Mouse (Mus musculus): ENCODE results near the gene Npas1. TPM values are rescaled to one million over a fixed set of nuclear protein-coding genes. Genes with fewer than 3 reads are reported as not detected.

The Npas1 gene
- polyA plus RNA-seq (2015; fragmentation: Nextera tagmentation; extraction: Ambion mirVana): 4.2 and 6.4 TPM in 2 replicates

DNA sequence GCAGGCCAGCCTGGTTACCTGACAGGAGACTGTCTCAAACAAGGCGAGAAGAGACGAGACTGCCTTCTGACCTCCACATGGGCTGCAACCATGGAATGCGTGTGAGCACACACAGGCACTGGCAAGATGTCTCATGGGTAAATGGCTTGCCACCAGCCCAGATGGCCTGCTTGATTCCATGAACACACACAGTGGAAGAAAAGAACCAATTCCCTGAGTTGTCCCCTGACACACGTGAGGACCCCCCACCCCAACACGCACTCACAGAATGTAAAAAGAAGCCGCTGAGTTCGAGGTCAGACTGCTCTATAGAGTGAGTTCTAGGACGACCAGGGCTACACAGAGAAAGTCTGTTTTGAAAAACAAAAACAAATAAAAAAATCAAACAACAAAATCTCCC, at the start of gene Npas1:
Npas1 (minus strand) TSS at position 101 of the 400 bp plus-strand sequence.
- peaks cover 47% of the 10 kb centered on the region for H3K27me3 ChIP-seq (ENCODE audit: control insufficient read depth, insufficient read depth, low read depth, low read length)
- H3K4me3 ChIP-seq (ENCODE audit: low read depth, low read length): peak within 1 kb of the TSS; percentile 39
- H3K9ac ChIP-seq (ENCODE audit: low read depth, low read length): peak within 1 kb of the TSS; percentile 44; the same call in 1 of the 2 replicates
- no peaks in the 10 kb centered on the region for H3K9me3 ChIP-seq (replicated peaks; ENCODE audit: control insufficient read depth, low read length, poor library complexity, severe bottlenecking)
- H3K36me3 ChIP-seq (ENCODE audit: control insufficient read depth, insufficient read depth, low read length): no peaks in the 10 kb centered on the region
- WGBS: 86% methylated on average over 8 of the region's 8 CpGs
- peaks cover 15% of the 10 kb centered on the region for H3K4me1 ChIP-seq (ENCODE audit: control insufficient read depth, insufficient read depth, low read length)
- no peak for ATAC-seq
- peak within 1 kb of the TSS; percentile 70 for H3K4me2 ChIP-seq (ENCODE audit: low read length)
- H3K27ac ChIP-seq (ENCODE audit: low read length): no peak within 1 kb of the TSS

DNA sequence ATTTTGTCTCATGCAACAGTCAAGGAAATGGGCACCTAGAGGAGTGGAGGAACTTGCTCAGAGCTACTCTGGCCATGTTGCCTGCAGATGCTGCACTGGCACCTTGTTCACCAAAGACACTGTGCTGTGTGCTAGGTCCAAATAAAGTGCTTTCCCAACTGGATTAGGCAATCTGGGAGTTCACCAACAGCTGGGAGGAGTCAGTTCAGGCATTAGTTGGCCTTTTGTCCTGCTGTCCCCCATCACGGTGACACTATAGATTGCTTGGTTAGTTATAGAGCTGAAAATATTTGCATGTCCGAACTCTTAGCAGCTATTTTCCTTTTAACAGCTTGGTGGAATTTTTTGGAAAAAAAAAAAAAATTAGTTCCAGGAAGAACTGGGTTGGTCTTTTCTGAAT, 48.5 kb upstream of the Npas1 start:
- no peaks in the 10 kb centered on the region for H3K9me3 ChIP-seq (replicated peaks; ENCODE audit: control insufficient read depth, low read length, poor library complexity, severe bottlenecking)
- no peaks in the 10 kb centered on the region for H3K4me1 ChIP-seq (ENCODE audit: control insufficient read depth, insufficient read depth, low read length)
- no peaks in the 10 kb centered on the region for H3K27me3 ChIP-seq (ENCODE audit: control insufficient read depth, insufficient read depth, low read depth, low read length)
- 86% methylated on average over 2 of the region's 2 CpGs for WGBS
- H3K36me3 ChIP-seq (ENCODE audit: control insufficient read depth, insufficient read depth, low read length): no peaks in the 10 kb centered on the region
- no peak for ATAC-seq
- H3K27ac ChIP-seq (ENCODE audit: low read length): no peak overlapping the region
- no peak overlapping the region for H3K4me3 ChIP-seq (ENCODE audit: low read depth, low read length)
- no peak overlapping the region for H3K4me2 ChIP-seq (ENCODE audit: low read length)
- no peak overlapping the region for H3K9ac ChIP-seq (ENCODE audit: low read depth, low read length)

DNA sequence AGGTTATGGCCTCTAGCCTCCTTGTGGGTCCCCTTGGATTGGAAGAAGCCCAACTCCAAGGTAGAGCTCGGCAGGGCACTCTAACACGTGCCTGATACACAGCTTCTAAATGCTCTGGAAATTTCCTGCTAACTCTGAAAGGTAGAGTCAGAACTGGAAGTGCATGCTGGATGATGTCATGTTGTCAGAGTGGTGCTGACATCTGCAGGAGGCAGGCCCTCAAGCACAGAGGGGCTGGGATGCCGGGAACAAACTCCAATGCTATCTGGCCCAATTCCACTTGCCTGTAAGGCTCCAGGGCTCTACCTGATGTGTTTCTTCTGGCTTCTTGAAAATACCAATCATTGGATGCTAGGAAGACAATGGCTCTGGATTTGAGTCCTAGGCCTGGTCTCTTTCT, 47.9 kb upstream of the Npas1 start:
- H3K27ac ChIP-seq (ENCODE audit: low read length): no peak overlapping the region
- no peak for ATAC-seq
- no peak overlapping the region for H3K9ac ChIP-seq (ENCODE audit: low read depth, low read length)
- H3K4me2 ChIP-seq (ENCODE audit: low read length): no peak overlapping the region
- no peak overlapping the region for H3K4me3 ChIP-seq (ENCODE audit: low read depth, low read length)
- H3K9me3 ChIP-seq (replicated peaks; ENCODE audit: control insufficient read depth, low read length, poor library complexity, severe bottlenecking): no peaks in the 10 kb centered on the region
- 90% methylated on average over 3 of the region's 3 CpGs for WGBS
- no peaks in the 10 kb centered on the region for H3K36me3 ChIP-seq (ENCODE audit: control insufficient read depth, insufficient read depth, low read length)
- no peaks in the 10 kb centered on the region for H3K4me1 ChIP-seq (ENCODE audit: control insufficient read depth, insufficient read depth, low read length)
- no peaks in the 10 kb centered on the region for H3K27me3 ChIP-seq (ENCODE audit: control insufficient read depth, insufficient read depth, low read depth, low read length)

DNA sequence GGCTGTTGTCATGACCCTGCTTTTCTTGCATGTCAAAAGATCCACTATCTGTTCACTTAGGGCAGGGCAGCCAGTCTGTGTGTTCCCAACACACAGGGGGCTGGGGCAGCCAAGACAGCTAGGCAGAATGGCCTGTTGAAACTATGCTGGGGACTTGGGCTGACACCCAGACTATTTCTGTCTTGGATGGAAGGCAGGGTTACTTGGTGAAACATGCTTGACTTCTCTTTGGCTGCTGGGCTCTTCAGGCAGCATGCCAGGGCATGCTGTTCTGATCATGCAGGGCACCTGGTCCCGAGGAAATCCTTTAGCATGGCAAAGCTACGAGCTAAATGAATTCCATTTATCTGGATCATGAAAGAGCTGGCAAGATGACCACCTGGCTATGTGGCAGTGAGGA, 46.8 kb upstream of the Npas1 start:
- ATAC-seq: no peak
- H3K9ac ChIP-seq (ENCODE audit: low read depth, low read length): no peak overlapping the region
- H3K4me1 ChIP-seq (ENCODE audit: control insufficient read depth, insufficient read depth, low read length): no peaks in the 10 kb centered on the region
- H3K4me3 ChIP-seq (ENCODE audit: low read depth, low read length): no peak overlapping the region
- H3K27me3 ChIP-seq (ENCODE audit: control insufficient read depth, insufficient read depth, low read depth, low read length): no peaks in the 10 kb centered on the region
- WGBS: 70% methylated on average over 2 of the region's 2 CpGs
- no peaks in the 10 kb centered on the region for H3K9me3 ChIP-seq (replicated peaks; ENCODE audit: control insufficient read depth, low read length, poor library complexity, severe bottlenecking)
- no peak overlapping the region for H3K4me2 ChIP-seq (ENCODE audit: low read length)
- H3K36me3 ChIP-seq (ENCODE audit: control insufficient read depth, insufficient read depth, low read length): no peaks in the 10 kb centered on the region
- H3K27ac ChIP-seq (ENCODE audit: low read length): no peak overlapping the region

DNA sequence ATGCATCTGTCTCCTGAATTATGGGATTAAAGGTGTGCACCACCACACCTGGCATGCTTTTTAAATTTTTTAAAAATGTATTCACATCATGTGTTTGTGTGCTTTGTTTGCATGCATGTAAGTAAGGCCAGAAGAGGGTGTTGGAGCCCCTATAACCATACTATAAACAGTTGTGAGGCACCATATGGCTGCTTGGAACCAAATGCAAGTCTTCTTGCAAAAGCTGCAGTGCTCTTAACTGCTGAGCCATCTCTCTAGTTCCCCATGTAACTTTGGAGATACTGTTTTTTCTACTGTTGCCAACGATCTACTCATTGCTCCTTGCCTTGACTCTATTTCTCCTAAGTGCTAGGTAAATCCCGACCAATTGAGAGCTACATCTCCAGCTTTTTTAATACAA, 41.8 kb upstream of the Npas1 start:
- Histone ChIP-seq H3K9ac (ENCODE audit: low read depth, low read length) (no peak overlapping the region), H3K4me1 (ENCODE audit: control insufficient read depth, insufficient read depth, low read length) (no peaks in the 10 kb centered on the region), H3K9me3 (replicated peaks; ENCODE audit: control insufficient read depth, low read length, poor library complexity, severe bottlenecking) (no peaks in the 10 kb centered on the region), H3K27me3 (ENCODE audit: control insufficient read depth, insufficient read depth, low read depth, low read length) (no peaks in the 10 kb centered on the region), H3K36me3 (ENCODE audit: control insufficient read depth, insufficient read depth, low read length) (peaks cover 3% of the 10 kb centered on the region; the same call in 1 of the 2 replicates), H3K4me2 (ENCODE audit: low read length) (no peak overlapping the region), H3K27ac (ENCODE audit: low read length) (no peak overlapping the region), H3K4me3 (ENCODE audit: low read depth, low read length) (no peak overlapping the region)
- 98% methylated on average over 2 of the region's 2 CpGs for WGBS
- ATAC-seq: no peak

DNA sequence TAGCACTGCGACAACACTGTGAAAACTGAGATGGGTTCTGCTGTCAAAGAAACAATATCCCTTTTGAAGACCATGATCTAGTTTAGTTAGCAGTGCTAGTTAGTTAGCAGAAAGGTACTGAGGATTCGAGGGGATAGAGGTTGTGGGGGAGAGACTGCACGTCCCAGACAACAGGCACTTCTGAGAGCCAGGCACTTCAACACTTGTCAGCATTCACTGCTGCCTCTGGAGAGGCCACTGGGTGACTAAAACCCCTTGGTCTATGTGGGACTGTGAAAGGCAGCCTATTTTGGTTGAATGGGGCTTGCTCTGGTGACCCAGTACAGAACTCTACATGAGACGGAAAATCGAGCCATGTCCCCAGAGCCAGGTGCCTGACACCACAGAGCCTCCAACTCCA, 39.7 kb upstream of the Npas1 start:
- H3K27ac ChIP-seq (ENCODE audit: low read length): no peak overlapping the region
- H3K9ac ChIP-seq (ENCODE audit: low read depth, low read length): no peak overlapping the region
- no peak overlapping the region for H3K4me2 ChIP-seq (ENCODE audit: low read length)

DNA sequence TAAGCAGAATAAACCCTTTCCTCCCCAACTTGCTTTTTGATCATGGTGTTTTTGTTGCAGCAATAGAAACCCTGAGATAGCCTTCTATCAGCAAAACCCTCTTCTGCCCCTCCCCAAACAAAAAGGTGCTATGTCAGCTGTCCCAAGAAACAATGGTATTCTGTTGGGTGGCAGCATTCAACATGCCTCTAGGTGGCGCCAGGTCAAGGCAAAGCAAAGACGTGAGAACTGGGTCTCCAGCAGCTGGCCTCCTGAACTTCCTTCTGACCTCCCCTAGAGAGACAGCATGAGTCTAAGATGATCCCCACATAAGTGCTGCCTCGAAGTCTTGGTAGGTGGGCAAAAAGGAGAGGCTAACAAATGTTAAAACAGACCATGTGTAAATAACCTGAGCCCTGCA, 29.8 kb upstream of the Npas1 start:
- Histone ChIP-seq H3K4me2 (ENCODE audit: low read length) (no peak overlapping the region), H3K27ac (ENCODE audit: low read length) (no peak overlapping the region), H3K4me3 (ENCODE audit: low read depth, low read length) (no peak overlapping the region), H3K4me1 (ENCODE audit: control insufficient read depth, insufficient read depth, low read length) (peaks cover 2% of the 10 kb centered on the region; the same call in 1 of the 2 replicates), H3K9ac (ENCODE audit: low read depth, low read length) (no peak overlapping the region), H3K27me3 (ENCODE audit: control insufficient read depth, insufficient read depth, low read depth, low read length) (no peaks in the 10 kb centered on the region), H3K36me3 (ENCODE audit: control insufficient read depth, insufficient read depth, low read length) (peaks cover 15% of the 10 kb centered on the region), H3K9me3 (replicated peaks; ENCODE audit: control insufficient read depth, low read length, poor library complexity, severe bottlenecking) (no peaks in the 10 kb centered on the region)
- no peak for ATAC-seq
- whole genome bisulfite sequencing: 22% methylated on average over 3 of the region's 3 CpGs

More for the DNA sequence above, 39.7 kb upstream of the Npas1 start:
- no peaks in the 10 kb centered on the region for H3K4me1 ChIP-seq (ENCODE audit: control insufficient read depth, insufficient read depth, low read length)
- ATAC-seq: no peak
- H3K4me3 ChIP-seq (ENCODE audit: low read depth, low read length): no peak overlapping the region
- 97% methylated on average over 5 of the region's 5 CpGs for WGBS
- H3K36me3 ChIP-seq (ENCODE audit: control insufficient read depth, insufficient read depth, low read length): peaks cover 3% of the 10 kb centered on the region; the same call in 1 of the 2 replicates
- H3K9me3 ChIP-seq (replicated peaks; ENCODE audit: control insufficient read depth, low read length, poor library complexity, severe bottlenecking): no peaks in the 10 kb centered on the region
- H3K27me3 ChIP-seq (ENCODE audit: control insufficient read depth, insufficient read depth, low read depth, low read length): no peaks in the 10 kb centered on the region

DNA sequence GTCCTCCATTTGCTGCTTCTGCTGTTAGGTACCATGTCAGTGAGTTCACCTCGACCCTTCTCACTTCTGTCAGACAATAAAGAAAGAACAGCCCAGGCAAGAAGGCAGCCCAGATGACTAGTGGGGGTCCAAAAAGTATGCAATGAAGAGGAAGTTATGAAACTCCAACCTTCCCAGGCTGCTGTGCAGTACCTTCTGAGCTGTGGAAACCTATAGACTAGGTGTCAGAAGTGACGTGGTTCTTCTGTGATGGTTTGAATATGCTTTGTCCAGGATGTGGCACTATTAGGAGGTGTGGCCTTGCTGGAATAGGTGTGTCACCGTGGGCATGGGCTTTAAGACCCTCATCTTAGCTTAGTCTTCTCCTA, 27.7 kb upstream of the Npas1 start:
- no peaks in the 10 kb centered on the region for H3K9me3 ChIP-seq (replicated peaks; ENCODE audit: control insufficient read depth, low read length, poor library complexity, severe bottlenecking)
- no peak overlapping the region for H3K9ac ChIP-seq (ENCODE audit: low read depth, low read length)
- no peak overlapping the region for H3K27ac ChIP-seq (ENCODE audit: low read length)
- peaks cover 2% of the 10 kb centered on the region; the same call in 1 of the 2 replicates for H3K4me1 ChIP-seq (ENCODE audit: control insufficient read depth, insufficient read depth, low read length)
- 98% methylated on average over 3 of the region's 3 CpGs for WGBS
- no peak overlapping the region for H3K4me3 ChIP-seq (ENCODE audit: low read depth, low read length)
- H3K27me3 ChIP-seq (ENCODE audit: control insufficient read depth, insufficient read depth, low read depth, low read length): no peaks in the 10 kb centered on the region
- H3K36me3 ChIP-seq (ENCODE audit: control insufficient read depth, insufficient read depth, low read length): peaks cover 18% of the 10 kb centered on the region
- ATAC-seq: 0 out of 2 replicates have a peak, but pooled peaks have one; percentile 13
- H3K4me2 ChIP-seq (ENCODE audit: low read length): no peak overlapping the region

DNA sequence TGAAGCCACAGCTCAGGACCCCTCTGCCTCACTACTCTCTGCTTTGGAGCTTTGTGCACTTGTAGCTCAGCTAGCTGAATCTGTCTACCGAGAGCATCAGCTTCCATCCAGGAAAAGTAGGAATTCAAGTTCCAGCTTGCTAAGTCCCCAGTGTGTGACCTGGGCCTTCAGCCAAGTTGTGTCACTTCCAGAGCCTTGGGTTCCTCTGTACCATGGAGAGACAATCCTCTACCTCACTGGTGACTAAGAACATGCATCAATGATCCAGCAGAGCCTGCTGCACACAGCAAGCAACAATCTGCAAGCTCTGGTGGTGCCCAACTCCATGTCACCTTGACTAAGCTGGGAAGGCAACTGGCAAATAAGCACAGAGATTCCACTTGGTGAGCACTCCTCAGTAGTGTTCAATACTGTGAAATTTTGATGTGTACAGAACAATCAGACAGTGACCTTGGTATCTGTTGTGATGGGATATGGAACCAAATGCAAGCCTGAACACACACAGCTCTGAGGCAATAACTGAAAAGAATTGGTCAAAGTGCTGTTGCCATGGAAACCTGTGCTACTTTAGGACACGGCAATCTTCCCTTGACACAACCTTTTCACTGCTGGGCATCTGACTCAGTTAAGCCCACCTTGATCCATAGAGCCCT, 27.2 kb upstream of the Npas1 start:
- no peak overlapping the region for H3K9ac ChIP-seq (ENCODE audit: low read depth, low read length)
- H3K9me3 ChIP-seq (replicated peaks; ENCODE audit: control insufficient read depth, low read length, poor library complexity, severe bottlenecking): no peaks in the 10 kb centered on the region
- H3K4me2 ChIP-seq (ENCODE audit: low read length): no peak overlapping the region
- 0 out of 2 replicates have a peak, but pooled peaks have one; percentile 53 for ATAC-seq
- H3K36me3 ChIP-seq (ENCODE audit: control insufficient read depth, insufficient read depth, low read length): peaks cover 18% of the 10 kb centered on the region
- 60% methylated on average over 2 of the region's 2 CpGs for WGBS
- H3K27me3 ChIP-seq (ENCODE audit: control insufficient read depth, insufficient read depth, low read depth, low read length): no peaks in the 10 kb centered on the region
- H3K4me1 ChIP-seq (ENCODE audit: control insufficient read depth, insufficient read depth, low read length): peaks cover 2% of the 10 kb centered on the region; the same call in 1 of the 2 replicates
- H3K27ac ChIP-seq (ENCODE audit: low read length): peak overlapping the region; percentile 7; the same call in 1 of the 2 replicates
- H3K4me3 ChIP-seq (ENCODE audit: low read depth, low read length): no peak overlapping the region

Measured in midbrain, embryonic 16.5 days (tissue).